Mouse (Mus musculus): ENCODE data around the gene Cand2.

- TF ChIP-seq CTCF (IDR thresholded peaks at IDR 0.05; ENCODE audit: control insufficient read depth, insufficient read depth, low read length) (no peak), POLR2A (IDR thresholded peaks at IDR 0.05; ENCODE audit: borderline replicate concordance, control insufficient read depth, low read depth, low read length) (no peak)
These were observed 43.8 kb downstream of the Cand2 start for GRCm38 (mm10) chr6:115818129-115818528.

All from bone marrow, adult 2 months (tissue).